ENCODE assay signal across 8 mouse cellular contexts in the genomic region with DNA sequence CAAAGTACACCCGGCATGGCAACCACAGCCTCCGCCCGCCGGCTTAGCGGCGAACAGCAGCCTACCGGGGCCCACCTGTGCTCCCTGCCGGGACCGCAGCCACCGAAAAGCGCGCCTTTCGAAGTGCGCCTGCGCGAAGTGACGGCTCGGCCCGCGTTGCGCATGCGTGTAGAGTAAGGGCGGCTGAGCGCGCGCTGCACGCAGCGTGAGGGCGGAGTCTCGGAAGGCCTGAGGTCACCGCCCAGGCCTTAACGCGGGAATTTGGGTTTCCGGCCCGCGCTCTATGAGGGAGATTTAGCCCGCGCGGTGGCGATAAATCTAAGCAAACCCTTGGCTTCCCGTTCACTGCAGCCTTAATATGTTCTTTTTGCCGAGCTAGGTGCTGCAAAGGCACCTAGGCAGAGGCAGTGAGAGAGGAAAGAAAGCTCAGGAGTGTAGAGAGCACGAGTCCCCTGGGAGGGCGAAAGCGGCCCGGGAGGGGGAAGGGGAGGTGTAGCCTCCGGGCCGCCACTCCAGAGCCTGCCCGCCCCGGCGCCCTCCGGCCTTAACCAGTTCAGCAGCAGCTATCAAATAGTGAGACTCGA. TPM values are rescaled to one million over a fixed set of nuclear protein-coding genes. Genes with fewer than 3 reads are reported as not detected.
DNase-seq lines count a peak whose midpoint lies in the region; ATAC-seq and TF ChIP-seq lines count a peak whose summit lies in the region.

A gene (minus strand): TSS at position 143 of the 584 bp plus-strand sequence.

- peak within 1 kb of the TSS; percentile 91 for H3K4me2 ChIP-seq in intestine, postnatal 0 days (replicated peaks; ENCODE audit: low read depth)

- peak; percentile 98 for DNase-seq in adrenal gland, postnatal 10 days
- peak; percentile 98 for DNase-seq in embryo, embryonic 9.5 days (ENCODE audit: extremely low spot score)
- DNase-seq in gastrocnemius, postnatal 4 days (ENCODE audit: low spot score in 2 of 2) = peak; percentile 93 to 96
- peak; percentile 96 to 97 for DNase-seq in left cerebral cortex, postnatal 36 days (ENCODE audit: low spot score in 2 of 2)
- DNase-seq in midbrain, embryonic 10.5 days (ENCODE audit: low spot score) = peak; percentile 98
- peak; percentile 86 to 88 for DNase-seq in right cerebral cortex, postnatal 36 days (ENCODE audit: low spot score in 2 of 2)
- DNase-seq in urinary bladder, postnatal 4 days (ENCODE audit: low spot score in 2 of 2) = peak; percentile 94 to 96

- no peaks in the 10 kb centered on the region; the same call in 1 of the 2 replicates for H3K36me3 ChIP-seq in intestine, postnatal 0 days (ENCODE audit: control insufficient read depth, insufficient read depth)
- H3K36me3 ChIP-seq in midbrain, embryonic 10.5 days = peaks cover 25% of the 10 kb centered on the region

- peak; percentile 98 for ATAC-seq in intestine, postnatal 0 days

- intact Hi-C loops in left cerebral cortex, postnatal 36 days (cut with DNase I) = no loop called here

- peak; percentile 46 for TF ChIP-seq CTCF in intestine, postnatal 0 days (IDR thresholded peaks at IDR 0.05; ENCODE audit: low read depth)

- H3K4me3 ChIP-seq in intestine, postnatal 0 days (ENCODE audit: low read depth, low read length) = peak within 1 kb of the TSS; percentile 70
- peak within 1 kb of the TSS; percentile 73 for H3K4me3 ChIP-seq in midbrain, embryonic 10.5 days

- no peaks in the 10 kb centered on the region for H3K9me3 ChIP-seq in intestine, postnatal 0 days (ENCODE audit: control insufficient read depth)
- no peaks in the 10 kb centered on the region for H3K9me3 ChIP-seq in midbrain, embryonic 10.5 days (replicated peaks)

- no peaks in the 10 kb centered on the region for H3K27me3 ChIP-seq in intestine, postnatal 0 days (replicated peaks; ENCODE audit: control insufficient read depth, insufficient read depth, low read length)
- H3K27me3 ChIP-seq in midbrain, embryonic 10.5 days (ENCODE audit: low read depth, poor library complexity, severe bottlenecking) = no peaks in the 10 kb centered on the region

- peak within 1 kb of the TSS; percentile 75 for H3K9ac ChIP-seq in intestine, postnatal 0 days (ENCODE audit: low read depth, low read length)

- H3K4me1 ChIP-seq in intestine, postnatal 0 days (replicated peaks; ENCODE audit: control insufficient read depth, insufficient read depth, low read length) = no peaks in the 10 kb centered on the region
- H3K4me1 ChIP-seq in midbrain, embryonic 10.5 days = peaks cover 54% of the 10 kb centered on the region

- H3K27ac ChIP-seq in intestine, postnatal 0 days (ENCODE audit: low read depth, low read length) = peak within 1 kb of the TSS; percentile 88
- peak within 1 kb of the TSS; percentile 98 for H3K27ac ChIP-seq in midbrain, embryonic 10.5 days (replicated peaks)

- under 1% methylated on average over 53 of the region's 53 CpGs for WGBS in intestine, postnatal 0 days
- under 1% methylated on average over 53 of the region's 53 CpGs for WGBS in midbrain, embryonic 10.5 days

RNA-seq across cellular contexts. Expression of the gene that starts here (rescaled TPM):
- total RNA-seq in adrenal gland, postnatal 10 days (2021) = 10 to 100 TPM in 1 of 2 experiments, 1 to 10 TPM in 1; 8.9 to 12.1 TPM
- 10 to 100 TPM; 10.3 to 12.1 TPM for total RNA-seq in gastrocnemius, postnatal 4 days (2021)
- 8.1 and 8.3 TPM in 2 replicates for polyA plus RNA-seq in intestine, postnatal 0 days (2015; fragmentation: Nextera tagmentation; extraction: Ambion mirVana)
- total RNA-seq in left cerebral cortex, postnatal 36 days (2021) = under 1 TPM; 0.49 to 0.63 TPM
- polyA plus RNA-seq in midbrain, embryonic 10.5 days (2016; fragmentation: Nextera tagmentation; extraction: Ambion mirVana) = 103 and 112 TPM in 2 replicates

Comparison
In these comparisons a context has a peak if more than half of its experiments do, and no peak if none do; other contexts are left out.
1. Peak in every context shown above with its lines: DNase-seq, ATAC-seq, H3K4me3 ChIP-seq and H3K27ac ChIP-seq.
2. RNA of the gene that starts here (total RNA-seq): 8.9 to 12.1 TPM in adrenal gland, postnatal 10 days and 10.3 to 12.1 TPM in gastrocnemius, postnatal 4 days; 0.49 to 0.63 TPM in left cerebral cortex, postnatal 36 days; every median in the first group is over 4 times any median in the second.
3. RNA of the gene that starts here (polyA plus RNA-seq): 103 to 112 TPM in midbrain, embryonic 10.5 days; 8.1 to 8.3 TPM in intestine, postnatal 0 days; every median in the first group is over 10 times any median in the second.
4. Peak in DNase-seq in left cerebral cortex, postnatal 36 days; RNA of the gene not detected or under 1 TPM.